In genomic region chr4:33696969-33697368, GRCm38 (mm10) we compare ENCODE assay signal across 15 mouse cellular contexts.
DNase-seq lines count a peak whose midpoint lies in the region; ATAC-seq lines count a peak whose summit lies in the region.
"Had no signal": no experiment of that assay in that cellular context is flagged by ENCODE, and none has a peak within 500 bp of the region (broad histone marks: within the 10 kb centered on the region; RNA-seq: fewer than 3 reads in every experiment).

No protein-coding gene starts in this region.

- no peak overlapping the region for H3K9ac ChIP-seq in forebrain, embryonic 16.5 days (replicated peaks; ENCODE audit: low read depth, low read length)
- H3K9ac ChIP-seq: liver, postnatal 0 days had no signal

- 57% methylated on average over 8 of the region's 8 CpGs for WGBS in forebrain, embryonic 16.5 days

- H3K27ac ChIP-seq in forebrain, embryonic 16.5 days (ENCODE audit: low read length) = peak overlapping the region; percentile 49; the same call in 1 of the 2 replicates
- H3K27ac ChIP-seq: heart, adult 2 months had no signal

- no peak overlapping the region for H3K4me2 ChIP-seq in forebrain, embryonic 16.5 days (ENCODE audit: low read length)

- H3K4me3 ChIP-seq in forebrain, embryonic 16.5 days (replicated peaks; ENCODE audit: low read length) = no peak overlapping the region
- H3K4me3 ChIP-seq: heart, adult 2 months had no signal

- H3K27me3 ChIP-seq in forebrain, embryonic 16.5 days (replicated peaks; ENCODE audit: control insufficient read depth, insufficient read depth, low read length) = no peaks in the 10 kb centered on the region
- H3K27me3 ChIP-seq: CH12.LX had no signal

- intact Hi-C loops in gastrocnemius, postnatal 36 days (cut with DNase I) = no loop called here

- no peaks in the 10 kb centered on the region for H3K36me3 ChIP-seq in forebrain, embryonic 16.5 days (ENCODE audit: control insufficient read depth, insufficient read depth)

- peaks cover 2% of the 10 kb centered on the region; the same call in 1 of the 2 replicates for H3K4me1 ChIP-seq in forebrain, embryonic 16.5 days (replicated peaks; ENCODE audit: control insufficient read depth, insufficient read depth, low read length)

- DNase-seq in frontal cortex, postnatal 25 days (ENCODE audit: low spot score in 2 of 2) = no peak
- peak; percentile 66 for DNase-seq in layer of hippocampus, adult 9-11 months
- peak; percentile 61 to 65 for DNase-seq in right cerebral cortex, adult 2 months (ENCODE audit: low spot score in 2 of 2)
- no peak for DNase-seq in urinary bladder, postnatal 36 days (ENCODE audit: low spot score in 2 of 2)
- DNase-seq in MN1 (ENCODE audit: low spot score) = no peak
- no peak for DNase-seq in gastrocnemius, postnatal 36 days
- DNase-seq: adrenal gland, postnatal 10 days; heart, adult 2 months; heart, postnatal 36 days; liver, postnatal 0 days; thymus, adult 2 months had no signal

- peak; percentile 100 for ATAC-seq in frontal cortex, adult (ENCODE audit: low TSS enrichment)
- peak; percentile 89 for ATAC-seq in forebrain, embryonic 16.5 days
- ATAC-seq: intestine, embryonic 16.5 days; liver, postnatal 0 days had no signal

- no peaks in the 10 kb centered on the region for H3K9me3 ChIP-seq in forebrain, embryonic 16.5 days (ENCODE audit: control insufficient read depth, low read length)

Comparison
In these comparisons a context has a peak if more than half of its experiments do, and no peak if none do; other contexts are left out.
1. DNase-seq: peak in layer of hippocampus, adult 9-11 months (single experiment) and right cerebral cortex, adult 2 months (2 of 2); none in frontal cortex, postnatal 25 days (0 of 2), urinary bladder, postnatal 36 days (0 of 2), MN1 (single experiment) and gastrocnemius, postnatal 36 days (0 of 2).